Mouse (Mus musculus): ENCODE data around the gene Spred2.

DNA sequence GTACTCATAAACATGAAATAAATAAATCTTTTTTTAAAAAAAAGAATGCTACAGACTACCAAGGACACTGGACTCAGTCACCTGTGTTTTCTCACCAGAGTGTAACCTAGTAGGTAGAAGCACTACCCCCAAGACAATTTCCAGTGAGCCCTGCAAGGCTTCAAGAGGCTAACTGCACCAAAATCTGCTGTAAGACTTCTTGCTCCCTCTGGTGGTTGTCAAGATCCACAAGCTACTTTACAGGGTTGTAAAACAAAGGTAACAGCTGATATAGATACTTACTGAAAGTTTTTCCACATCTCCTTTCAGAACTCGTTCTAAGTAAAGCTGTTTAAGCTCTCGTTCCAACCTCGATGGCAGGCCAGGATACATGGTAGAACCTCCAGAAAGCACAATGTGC lies 148.0 kb downstream of the Spred2 start:
- no peak for TF ChIP-seq CTCF (IDR thresholded peaks at IDR 0.05; ENCODE audit: insufficient read depth, low read depth, low read length)
- TF ChIP-seq POLR2A (IDR thresholded peaks at IDR 0.05; ENCODE audit: insufficient read depth, low read depth, low read length), result no peak
